24 mouse cellular contexts compared by ENCODE assay signal in the genomic region with DNA sequence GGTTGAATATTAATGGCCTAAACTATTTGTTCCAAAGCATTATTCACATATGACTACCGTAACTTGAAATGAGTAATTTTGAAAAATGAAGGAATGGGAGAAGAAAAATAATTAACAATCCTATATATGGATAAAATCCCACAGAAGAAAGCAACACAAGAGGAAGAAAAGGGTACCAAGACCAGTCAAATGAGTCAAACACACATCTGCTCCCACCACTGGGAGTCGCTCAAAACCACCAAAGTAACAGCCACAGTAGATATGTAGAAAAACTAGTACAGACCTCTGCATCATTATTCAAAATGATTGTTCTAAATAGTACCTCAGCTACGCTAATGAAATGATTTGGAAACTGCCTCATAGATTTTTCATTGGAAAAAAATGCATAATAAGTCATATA. TPM values are rescaled to one million over a fixed set of nuclear protein-coding genes. Genes with fewer than 3 reads are reported as not detected.
DNase-seq lines count a peak whose midpoint lies in the region; ATAC-seq and TF ChIP-seq lines count a peak whose summit lies in the region.
"Had no signal": no experiment of that assay in that cellular context is flagged by ENCODE, and none has a peak within 500 bp of the region (broad histone marks: within the 10 kb centered on the region; RNA-seq: fewer than 3 reads in every experiment).

No protein-coding gene starts in this region.

- no peaks in the 10 kb centered on the region for H3K27me3 ChIP-seq in lung, embryonic 14.5 days (ENCODE audit: insufficient read depth, low read length)
- H3K27me3 ChIP-seq in hindbrain, embryonic 16.5 days (replicated peaks; ENCODE audit: control insufficient read depth, insufficient read depth, low read length) = no peaks in the 10 kb centered on the region
- no peaks in the 10 kb centered on the region for H3K27me3 ChIP-seq in forebrain, embryonic 12.5 days
- H3K27me3 ChIP-seq: embryonic facial prominence, embryonic 13.5 days; forebrain, embryonic 13.5 days; heart, embryonic 15.5 days; hindbrain, embryonic 15.5 days had no signal

- peak; percentile 4 for DNase-seq in lung, embryonic 14.5 days
- no peak for DNase-seq in lung, adult 2 months
- DNase-seq in ES-CJ7 (ENCODE audit: low read depth, low spot score) = peak; percentile 4
- peak; percentile 1 for DNase-seq in R1 (ENCODE audit: low read depth, low spot score)
- DNase-seq: adrenal gland, postnatal 14 days; B cell, adult 2 months; cerebellum, adult 8-10 months; cerebellum, postnatal 14 days; forebrain, postnatal 0 days; gastrocnemius, postnatal 14 days; heart, adult 2 months; heart, postnatal 14 days; kidney, adult 11 months had no signal

- no peak for TF ChIP-seq CTCF in lung, embryonic 14.5 days (IDR thresholded peaks at IDR 0.05; ENCODE audit: low read depth)
- no peak for TF ChIP-seq CTCF in lung, adult 2 months (IDR thresholded peaks at IDR 0.05; ENCODE audit: insufficient read depth, low read length)

- no peak for TF ChIP-seq POLR2A in lung, adult 2 months (IDR thresholded peaks at IDR 0.05; ENCODE audit: borderline replicate concordance, extremely low read depth, low read depth, low read length)

- no peak overlapping the region for H3K27ac ChIP-seq in lung, embryonic 14.5 days (ENCODE audit: low read depth)
- H3K27ac ChIP-seq in hindbrain, embryonic 16.5 days (ENCODE audit: low read depth, low read length) = no peak overlapping the region
- H3K27ac ChIP-seq in forebrain, embryonic 12.5 days = no peak overlapping the region
- H3K27ac ChIP-seq: embryonic facial prominence, embryonic 13.5 days; forebrain, embryonic 13.5 days; heart, adult 2 months; heart, embryonic 15.5 days; hindbrain, embryonic 10.5 days; hindbrain, embryonic 15.5 days had no signal

- H3K4me3 ChIP-seq in lung, embryonic 14.5 days (ENCODE audit: low read depth, low read length) = no peak overlapping the region
- H3K4me3 ChIP-seq in lung, adult 2 months (replicated peaks; ENCODE audit: extremely low read depth, low read depth, low read length) = no peak overlapping the region
- no peak overlapping the region for H3K4me3 ChIP-seq in hindbrain, embryonic 16.5 days (ENCODE audit: low read length)
- H3K4me3 ChIP-seq in forebrain, embryonic 12.5 days (replicated peaks) = no peak overlapping the region
- H3K4me3 ChIP-seq: embryonic facial prominence, embryonic 13.5 days; forebrain, embryonic 13.5 days; heart, adult 2 months; heart, embryonic 15.5 days; hindbrain, embryonic 10.5 days; hindbrain, embryonic 15.5 days had no signal

- H3K4me2 ChIP-seq in lung, embryonic 14.5 days = no peak overlapping the region
- H3K4me2 ChIP-seq in hindbrain, embryonic 16.5 days (ENCODE audit: low read length) = no peak overlapping the region
- H3K4me2 ChIP-seq in forebrain, embryonic 12.5 days = no peak overlapping the region
- H3K4me2 ChIP-seq: embryonic facial prominence, embryonic 13.5 days; forebrain, embryonic 13.5 days; heart, embryonic 11.5 days; heart, embryonic 15.5 days; hindbrain, embryonic 15.5 days had no signal

- no peak for ATAC-seq in lung, embryonic 14.5 days (ENCODE audit: insufficient read depth)
- ATAC-seq in hindbrain, embryonic 16.5 days = no peak
- no peak for ATAC-seq in forebrain, embryonic 12.5 days (ENCODE audit: low FRiP score)
- ATAC-seq: CD4-positive, CD25-positive, alpha-beta regulatory T cell, adult 4 months; forebrain, embryonic 13.5 days; forebrain, postnatal 0 days; inflammation-experienced regulatory T-cells, adult 6 months had no signal

- H3K36me3 ChIP-seq in lung, embryonic 14.5 days (ENCODE audit: insufficient read depth) = no peaks in the 10 kb centered on the region
- no peaks in the 10 kb centered on the region for H3K36me3 ChIP-seq in hindbrain, embryonic 16.5 days (ENCODE audit: control insufficient read depth, insufficient read depth, low read length)
- no peaks in the 10 kb centered on the region for H3K36me3 ChIP-seq in forebrain, embryonic 12.5 days (replicated peaks)
- H3K36me3 ChIP-seq: embryonic facial prominence, embryonic 13.5 days; heart, embryonic 15.5 days; hindbrain, embryonic 10.5 days; hindbrain, embryonic 15.5 days had no signal

- H3K4me1 ChIP-seq in lung, embryonic 14.5 days (ENCODE audit: insufficient read depth) = no peaks in the 10 kb centered on the region
- no peaks in the 10 kb centered on the region for H3K4me1 ChIP-seq in lung, adult 2 months (ENCODE audit: control insufficient read depth, insufficient read depth, low read length)
- H3K4me1 ChIP-seq in hindbrain, embryonic 16.5 days (ENCODE audit: control insufficient read depth, insufficient read depth, low read depth, low read length) = no peaks in the 10 kb centered on the region
- no peaks in the 10 kb centered on the region for H3K4me1 ChIP-seq in forebrain, embryonic 12.5 days
- H3K4me1 ChIP-seq: embryonic facial prominence, embryonic 13.5 days; forebrain, embryonic 13.5 days; heart, embryonic 15.5 days; hindbrain, embryonic 10.5 days; hindbrain, embryonic 15.5 days had no signal

- no peaks in the 10 kb centered on the region for H3K9me3 ChIP-seq in lung, embryonic 14.5 days (ENCODE audit: low read depth, low read length)
- H3K9me3 ChIP-seq in hindbrain, embryonic 16.5 days (ENCODE audit: control insufficient read depth, low read length) = no peaks in the 10 kb centered on the region
- H3K9me3 ChIP-seq in forebrain, embryonic 12.5 days = no peaks in the 10 kb centered on the region
- H3K9me3 ChIP-seq: embryonic facial prominence, embryonic 13.5 days; forebrain, embryonic 13.5 days; heart, embryonic 15.5 days; hindbrain, embryonic 10.5 days; hindbrain, embryonic 15.5 days had no signal

- no peak overlapping the region for H3K9ac ChIP-seq in lung, embryonic 14.5 days
- H3K9ac ChIP-seq in hindbrain, embryonic 16.5 days (ENCODE audit: low read depth, low read length) = no peak overlapping the region
- no peak overlapping the region for H3K9ac ChIP-seq in forebrain, embryonic 12.5 days
- H3K9ac ChIP-seq: embryonic facial prominence, embryonic 13.5 days; forebrain, embryonic 13.5 days; forebrain, postnatal 0 days; heart, embryonic 15.5 days; hindbrain, embryonic 15.5 days had no signal

- WGBS in lung, embryonic 14.5 days = 74% methylated on average over 3 of the region's 3 CpGs
- 80% methylated on average over 3 of the region's 3 CpGs for WGBS in lung, adult 2 months
- WGBS in hindbrain, embryonic 16.5 days = 83% methylated on average over 3 of the region's 3 CpGs
- WGBS in forebrain, embryonic 12.5 days = 88% methylated on average over 3 of the region's 3 CpGs

RNA-seq across cellular contexts. Expression of gene Epha6, which starts 20.0 kb away (rescaled TPM):
- polyA plus RNA-seq in lung, embryonic 14.5 days (2014; fragmentation: Nextera tagmentation; extraction: Ambion mirVana) = not detected in 2 replicates
- polyA plus RNA-seq in lung, adult 2 months (2012; rRNA removed) = not detected in 2 replicates
- polyA plus RNA-seq in hindbrain, embryonic 16.5 days (2015; fragmentation: Nextera tagmentation; extraction: Ambion mirVana) = 9.0 and 9.1 TPM in 2 replicates
- polyA plus RNA-seq in forebrain, embryonic 12.5 days (2016; fragmentation: Nextera tagmentation; extraction: Ambion mirVana) = 0.96 and 1.3 TPM in 2 replicates
- polyA plus RNA-seq: CD4-positive, CD25-positive, alpha-beta regulatory T cell, adult 4 months; gonadal fat pad, adult 2 months; heart, embryonic 15.5 days; inflammation-experienced regulatory T-cells, adult 6 months had no signal
